8 mouse cellular contexts compared by ENCODE assay signal in the genomic region with DNA sequence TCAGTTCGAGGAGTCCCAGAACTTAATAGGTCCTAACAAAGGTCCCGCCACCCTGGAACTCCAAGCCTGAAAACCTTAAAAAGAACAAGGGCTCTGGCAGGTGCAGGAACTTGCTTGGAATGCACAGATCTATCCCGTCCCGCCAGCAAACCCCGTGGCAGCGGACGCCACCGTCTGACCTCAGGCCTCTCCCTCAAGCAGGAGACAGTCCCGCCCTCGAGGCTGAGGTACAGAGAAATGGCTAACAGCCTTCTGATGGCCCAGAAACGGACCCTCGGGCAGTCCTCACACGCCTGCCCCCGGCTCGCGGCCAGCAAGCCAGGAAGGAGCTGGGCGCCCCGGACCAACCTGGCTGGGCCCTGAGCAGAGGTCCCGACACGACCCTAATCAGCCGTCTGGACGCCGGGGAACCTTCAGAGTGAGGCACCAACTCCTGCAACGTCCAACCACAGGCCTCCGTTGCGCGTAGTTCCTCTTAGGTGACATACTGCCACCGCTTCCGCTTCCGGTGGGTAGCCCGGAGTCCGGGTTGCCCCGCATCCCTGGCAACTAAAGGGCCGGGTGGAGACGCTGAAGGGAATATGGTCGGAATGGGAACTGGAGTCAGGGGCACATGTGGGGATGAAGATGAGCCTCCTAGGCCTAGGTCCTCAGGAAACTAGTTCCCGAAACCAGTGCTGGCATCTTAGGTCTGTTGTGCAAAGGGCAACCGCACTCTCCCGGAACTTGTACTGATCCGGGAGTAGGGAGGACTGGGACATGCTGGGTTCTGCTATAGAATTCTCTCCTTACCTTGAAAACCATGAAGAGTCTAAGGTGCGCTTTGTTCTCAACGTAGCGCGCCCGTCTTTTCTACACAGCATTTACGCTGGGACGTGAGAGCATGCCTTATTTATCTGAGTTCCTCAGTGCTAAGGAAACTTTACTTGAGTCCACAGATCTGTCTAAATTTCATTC. TPM values are rescaled to one million over a fixed set of nuclear protein-coding genes. Genes with fewer than 3 reads are reported as not detected.
DNase-seq lines count a peak whose midpoint lies in the region; ATAC-seq lines count a peak whose summit lies in the region.

A gene (minus strand): TSS at position 473 of the 957 bp plus-strand sequence.

- no peaks in the 10 kb centered on the region for H3K9me3 ChIP-seq in heart, embryonic 14.5 days (ENCODE audit: control insufficient read depth, low read length)
- no peaks in the 10 kb centered on the region for H3K9me3 ChIP-seq in liver, embryonic 13.5 days (replicated peaks)
- no peaks in the 10 kb centered on the region for H3K9me3 ChIP-seq in stomach, embryonic 16.5 days (replicated peaks; ENCODE audit: control insufficient read depth, low read length)

- peak; percentile 93 for DNase-seq in CD4-positive helper T cell, adult 2 months (ENCODE audit: low read depth, low spot score)
- peak; percentile 72 for DNase-seq in c-Kit-negative CD71-positive TER-119-positive erythroid progenitor cells, embryonic 14.5 days (ENCODE audit: low read depth, low spot score)
- peak; percentile 58 for DNase-seq in fibroblast of lung, adult 2 months (ENCODE audit: low read depth)
- DNase-seq in kidney, postnatal 14 days: peak; percentile 94
- peak; percentile 81 for DNase-seq in liver, embryonic 13.5 days
- peak; percentile 98 for DNase-seq in neural tube, embryonic 10.5 days (ENCODE audit: extremely low spot score, low spot score)

- H3K4me1 ChIP-seq in heart, embryonic 14.5 days (ENCODE audit: control insufficient read depth in 2 of 2, insufficient read depth in 2 of 2, low read length in 2 of 2): peaks cover 6% of the 10 kb centered on the region in 2 experiments; a peak in 3 of 4 replicates
- peaks cover 10% of the 10 kb centered on the region for H3K4me1 ChIP-seq in liver, embryonic 13.5 days (replicated peaks)
- peaks cover 4% of the 10 kb centered on the region; the same call in 1 of the 2 replicates for H3K4me1 ChIP-seq in stomach, embryonic 16.5 days (ENCODE audit: control insufficient read depth, insufficient read depth, low read length)

- peak within 1 kb of the TSS; percentile 49 to 67 for H3K27ac ChIP-seq in heart, embryonic 14.5 days (replicated peaks in 1 of 2; ENCODE audit: control insufficient read depth in 1 of 2, insufficient read depth in 1 of 2, low read depth in 2 of 2, low read length in 2 of 2)
- H3K27ac ChIP-seq in liver, embryonic 13.5 days: peak within 1 kb of the TSS; percentile 58; the same call in 1 of the 2 replicates
- H3K27ac ChIP-seq in stomach, embryonic 16.5 days (ENCODE audit: low read length): peak within 1 kb of the TSS; percentile 43; the same call in 1 of the 2 replicates

- H3K27me3 ChIP-seq in heart, embryonic 14.5 days (ENCODE audit: control insufficient read depth, insufficient read depth, low read length): no peaks in the 10 kb centered on the region
- H3K27me3 ChIP-seq in liver, embryonic 13.5 days: 0 out of 2 replicates have a peak, but pooled peaks cover 3% of the 10 kb centered on the region
- H3K27me3 ChIP-seq in stomach, embryonic 16.5 days (ENCODE audit: control insufficient read depth, insufficient read depth, low read length): no peaks in the 10 kb centered on the region

- 6% methylated on average over 47 of the region's 47 CpGs for WGBS in heart, embryonic 14.5 days
- WGBS in liver, embryonic 13.5 days (ENCODE audit: insufficient replicate concordance): 4% methylated on average over 47 of the region's 47 CpGs
- WGBS in stomach, embryonic 16.5 days: 4% methylated on average over 47 of the region's 47 CpGs

- H3K9ac ChIP-seq in heart, embryonic 14.5 days (ENCODE audit: low read length): peak within 1 kb of the TSS; percentile 81
- H3K9ac ChIP-seq in liver, embryonic 13.5 days: peak within 1 kb of the TSS; percentile 85
- peak within 1 kb of the TSS; percentile 86 for H3K9ac ChIP-seq in stomach, embryonic 16.5 days (ENCODE audit: low read length)

- peaks cover 30% of the 10 kb centered on the region for H3K36me3 ChIP-seq in heart, embryonic 14.5 days (ENCODE audit: control insufficient read depth, insufficient read depth, low read length)
- peaks cover 29% of the 10 kb centered on the region for H3K36me3 ChIP-seq in liver, embryonic 13.5 days
- H3K36me3 ChIP-seq in stomach, embryonic 16.5 days (ENCODE audit: control insufficient read depth, insufficient read depth, low read length): peaks cover 4% of the 10 kb centered on the region; the same call in 1 of the 2 replicates

- peak within 1 kb of the TSS; percentile 93 for H3K4me2 ChIP-seq in heart, embryonic 14.5 days (ENCODE audit: low read length)
- H3K4me2 ChIP-seq in liver, embryonic 13.5 days: peak within 1 kb of the TSS; percentile 72
- peak within 1 kb of the TSS; percentile 93 for H3K4me2 ChIP-seq in stomach, embryonic 16.5 days (ENCODE audit: low read depth, low read length)

- peak; percentile 97 for ATAC-seq in heart, embryonic 14.5 days (ENCODE audit: insufficient number of reproducible peaks, insufficient read depth, low FRiP score, low read depth)
- ATAC-seq in liver, embryonic 13.5 days (ENCODE audit: low read depth): peak; percentile 99
- ATAC-seq in stomach, embryonic 16.5 days (ENCODE audit: insufficient read depth, low FRiP score): peak; percentile 98

- H3K4me3 ChIP-seq in heart, embryonic 14.5 days (ENCODE audit: control insufficient read depth in 1 of 2, insufficient read depth in 1 of 2, low read depth in 1 of 2, low read length in 2 of 2): peak within 1 kb of the TSS; percentile 69 to 95
- H3K4me3 ChIP-seq in liver, embryonic 13.5 days (replicated peaks): peak within 1 kb of the TSS; percentile 86
- peak within 1 kb of the TSS; percentile 86 for H3K4me3 ChIP-seq in stomach, embryonic 16.5 days (replicated peaks; ENCODE audit: low read length)

RNA-seq across cellular contexts. Expression of the gene that starts here (rescaled TPM):
- polyA plus RNA-seq in heart, embryonic 14.5 days (2014; fragmentation: Nextera tagmentation; extraction: Ambion mirVana): 68.8 and 76.2 TPM in 2 replicates
- 34.6 and 37.2 TPM in 2 replicates for polyA plus RNA-seq in liver, embryonic 13.5 days (2015; fragmentation: Nextera tagmentation; extraction: Ambion mirVana)
- 62.2 and 68.0 TPM in 2 replicates for polyA plus RNA-seq in stomach, embryonic 16.5 days (2015; fragmentation: Nextera tagmentation; extraction: Ambion mirVana)

Comparison
In these comparisons a context has a peak if more than half of its experiments do, and no peak if none do; other contexts are left out.
1. Peak in every context shown above with its lines: DNase-seq, ATAC-seq, H3K4me3 ChIP-seq and H3K27ac ChIP-seq.